Mouse (Mus musculus): ENCODE results near the gene Smtn. TPM values are rescaled to one million over a fixed set of nuclear protein-coding genes. Genes with fewer than 3 reads are reported as not detected.

The Smtn gene
- polyA plus RNA-seq, 1 experiment from 2014 or later = 37.4 TPM

DNA sequence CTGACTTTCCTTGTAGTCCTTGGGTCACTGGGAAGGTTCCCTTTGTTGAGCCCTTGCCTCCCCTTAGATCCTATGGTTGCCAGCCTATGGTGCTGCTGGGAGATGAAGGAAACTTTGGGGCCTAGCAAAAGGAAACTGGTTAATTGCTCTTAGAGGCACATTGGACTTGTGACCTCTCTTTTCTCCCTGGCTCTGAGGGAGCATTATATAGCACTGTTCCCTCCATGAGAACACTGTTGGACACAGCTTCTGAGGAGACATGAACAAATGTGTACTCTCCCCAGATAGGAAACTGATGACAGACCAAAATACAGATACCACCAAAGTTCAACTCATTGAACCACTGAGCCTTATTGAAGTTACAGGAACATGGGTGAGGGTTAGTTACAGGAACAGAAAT lies 64.9 kb downstream of the Smtn start:
- no peak for ATAC-seq (ENCODE audit: insufficient read depth, low FRiP score, low TSS enrichment)

DNA sequence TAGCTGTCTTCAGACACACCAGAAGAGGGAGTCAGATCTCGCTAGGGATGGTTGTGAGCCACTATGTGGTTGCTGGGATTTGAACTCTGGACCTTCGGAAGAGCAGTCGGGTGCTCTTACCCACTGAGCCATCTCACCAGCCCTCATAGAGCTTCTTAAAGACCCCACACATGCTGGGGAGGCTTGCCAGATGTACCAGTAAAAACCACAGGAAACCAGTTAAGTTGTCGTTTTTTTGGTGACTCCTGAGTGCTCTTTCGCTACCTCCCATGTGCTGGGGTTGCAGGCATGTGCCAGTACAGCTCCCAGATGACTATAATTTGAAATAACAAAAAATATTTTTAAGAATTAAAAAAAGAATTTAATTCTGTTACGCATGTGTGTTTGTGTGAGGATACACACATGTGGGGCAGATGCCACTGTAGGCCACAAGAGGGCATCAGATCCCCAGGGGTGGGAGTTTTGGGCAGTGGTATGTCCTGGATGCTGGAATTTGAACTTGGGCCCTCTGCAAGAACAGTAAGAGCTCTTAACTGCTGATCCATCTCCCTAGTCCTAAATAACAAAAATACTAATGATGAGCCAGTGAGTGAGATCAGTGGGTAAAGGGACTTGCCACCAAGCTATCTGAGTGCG lies 65.8 kb downstream of the Smtn start:
- Histone ChIP-seq H3K9me3 (ENCODE audit: control insufficient read depth, low read length) (no peaks in the 10 kb centered on the region), H3K9ac (ENCODE audit: low read length) (no peak overlapping the region), H3K4me1 (ENCODE audit: control insufficient read depth, insufficient read depth, low read length) (no peaks in the 10 kb centered on the region), H3K36me3 (ENCODE audit: control insufficient read depth, insufficient read depth, low read length) (no peaks in the 10 kb centered on the region), H3K4me2 (ENCODE audit: low read depth) (no peak overlapping the region), H3K27ac (ENCODE audit: low read depth, low read length) (no peak overlapping the region), H3K27me3 (ENCODE audit: control insufficient read depth, insufficient read depth, low read length) (no peaks in the 10 kb centered on the region), H3K4me3 (ENCODE audit: low read depth, low read length) (no peak overlapping the region)
- DNase-seq (ENCODE audit: low spot score) (no peak), ATAC-seq (ENCODE audit: insufficient read depth, low FRiP score, low TSS enrichment) (no peak)
- WGBS = 88% methylated on average over 7 of the region's 7 CpGs

More for the DNA sequence above, 64.9 kb downstream of the Smtn start:
- Histone ChIP-seq H3K4me3 (ENCODE audit: low read depth, low read length) (no peak overlapping the region), H3K4me2 (ENCODE audit: low read depth) (no peak overlapping the region), H3K27ac (ENCODE audit: low read depth, low read length) (no peak overlapping the region), H3K9me3 (ENCODE audit: control insufficient read depth, low read length) (no peaks in the 10 kb centered on the region), H3K36me3 (ENCODE audit: control insufficient read depth, insufficient read depth, low read length) (no peaks in the 10 kb centered on the region), H3K27me3 (ENCODE audit: control insufficient read depth, insufficient read depth, low read length) (no peaks in the 10 kb centered on the region), H3K9ac (ENCODE audit: low read length) (no peak overlapping the region), H3K4me1 (ENCODE audit: control insufficient read depth, insufficient read depth, low read length) (no peaks in the 10 kb centered on the region)
- no peak for DNase-seq (ENCODE audit: low spot score)

DNA sequence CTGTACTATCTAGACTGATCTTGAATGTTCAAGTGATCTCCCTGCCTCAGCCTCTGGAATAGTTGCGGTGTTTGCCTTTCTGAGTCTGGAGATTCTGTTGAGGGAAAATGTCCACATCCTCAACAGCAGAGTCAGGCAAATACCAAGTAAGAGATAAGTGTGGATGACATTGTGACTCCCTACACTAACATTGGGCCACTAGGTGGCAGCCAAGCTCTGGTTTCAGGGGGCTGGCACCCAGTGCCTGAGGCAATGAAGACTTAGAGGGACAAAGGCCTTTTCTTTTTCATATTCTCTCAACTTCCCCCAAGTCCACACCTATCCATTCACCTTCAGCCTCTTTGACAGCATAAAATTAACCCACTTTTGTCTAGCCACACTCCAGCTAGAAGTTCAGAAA lies 67.9 kb downstream of the Smtn start:
- Histone ChIP-seq H3K27ac (ENCODE audit: low read depth, low read length) (no peak overlapping the region), H3K9ac (ENCODE audit: low read length) (no peak overlapping the region), H3K9me3 (ENCODE audit: control insufficient read depth, low read length) (no peaks in the 10 kb centered on the region), H3K27me3 (ENCODE audit: control insufficient read depth, insufficient read depth, low read length) (no peaks in the 10 kb centered on the region), H3K4me2 (ENCODE audit: low read depth) (no peak overlapping the region), H3K4me1 (ENCODE audit: control insufficient read depth, insufficient read depth, low read length) (no peaks in the 10 kb centered on the region), H3K4me3 (ENCODE audit: low read depth, low read length) (no peak overlapping the region), H3K36me3 (ENCODE audit: control insufficient read depth, insufficient read depth, low read length) (no peaks in the 10 kb centered on the region)
- ATAC-seq (ENCODE audit: insufficient read depth, low FRiP score, low TSS enrichment) = no peak
- peak; percentile 87 for DNase-seq (ENCODE audit: low spot score)
- WGBS = 30% methylated on average over 1 of the region's 1 CpGs

DNA sequence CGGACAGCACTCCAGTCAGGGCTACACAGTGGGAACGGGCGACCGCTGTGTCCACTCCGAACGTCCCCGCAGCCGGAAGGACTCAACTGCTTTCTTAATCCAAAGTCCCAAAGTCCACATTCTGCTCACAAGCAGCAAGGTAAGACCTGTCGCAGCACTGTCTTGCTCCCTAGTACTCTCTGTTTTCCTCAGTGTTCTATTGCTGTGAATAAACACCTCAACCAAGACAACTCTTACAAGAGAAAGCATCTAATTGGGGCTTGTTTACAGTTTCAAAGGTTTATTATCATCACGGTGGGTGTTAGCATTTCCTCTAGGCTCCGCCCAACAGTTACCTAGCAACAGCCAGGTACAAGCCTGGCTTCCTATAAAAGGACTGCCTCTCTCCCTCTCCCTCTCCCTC lies 69.0 kb downstream of the Smtn start:
- H3K4me1 ChIP-seq (ENCODE audit: control insufficient read depth, insufficient read depth, low read length) = no peaks in the 10 kb centered on the region
- no peaks in the 10 kb centered on the region for H3K36me3 ChIP-seq (ENCODE audit: control insufficient read depth, insufficient read depth, low read length)
- no peak overlapping the region for H3K27ac ChIP-seq (ENCODE audit: low read depth, low read length)
- DNase-seq (ENCODE audit: low spot score) (no peak), ATAC-seq (ENCODE audit: insufficient read depth, low FRiP score, low TSS enrichment) (no peak)
- no peaks in the 10 kb centered on the region for H3K27me3 ChIP-seq (ENCODE audit: control insufficient read depth, insufficient read depth, low read length)
- no peak overlapping the region for H3K9ac ChIP-seq (ENCODE audit: low read length)
- no peak overlapping the region for H3K4me2 ChIP-seq (ENCODE audit: low read depth)
- no peaks in the 10 kb centered on the region for H3K9me3 ChIP-seq (ENCODE audit: control insufficient read depth, low read length)
- H3K4me3 ChIP-seq (ENCODE audit: low read depth, low read length) = no peak overlapping the region
- 23% methylated on average over 11 of the region's 11 CpGs for WGBS

Other genes starting within 250 kb of the Smtn start
- gene Pik3ip1, start 210.2 kb downstream of the Smtn start, polyA plus RNA-seq (2014; fragmentation: Nextera tagmentation; extraction: Ambion mirVana) = 9.3 and 15.7 TPM in 2 replicates
- gene Limk2, start 131.4 kb downstream of the Smtn start, polyA plus RNA-seq (2014; fragmentation: Nextera tagmentation; extraction: Ambion mirVana) = 77.5 and 91.8 TPM in 2 replicates
- gene Rnf185, start 88.2 kb downstream of the Smtn start, polyA plus RNA-seq (2014; fragmentation: Nextera tagmentation; extraction: Ambion mirVana) = 53.8 and 59.5 TPM in 2 replicates
- 1.7 and 2.2 TPM in 2 replicates for gene Pla2g3, start 52.3 kb downstream of the Smtn start, polyA plus RNA-seq (2014; fragmentation: Nextera tagmentation; extraction: Ambion mirVana)
- 0.31 and 0.42 TPM in 2 replicates for gene Inpp5j, start 35.8 kb downstream of the Smtn start, polyA plus RNA-seq (2014; fragmentation: Nextera tagmentation; extraction: Ambion mirVana)
- 57.7 and 57.8 TPM in 2 replicates for gene Selenom, start 25.9 kb downstream of the Smtn start, polyA plus RNA-seq (2014; fragmentation: Nextera tagmentation; extraction: Ambion mirVana)
- gene Morc2a, start 108.6 kb upstream of the Smtn start, polyA plus RNA-seq (2014; fragmentation: Nextera tagmentation; extraction: Ambion mirVana) = 31.9 and 35.0 TPM in 2 replicates